Mouse (Mus musculus) neural tube, embryonic 10.5 days (tissue): Measurements from ENCODE around the gene Med14.
A peak's percentile ranks its signal among the peaks of the same experiment; 100 is the strongest.

ENCODE experiments used
- DNase-seq: peaks from one replicate; pipeline ENCODE4 v3.0.0-alpha.2; 2017; ENCODE audit warnings: low spot score; ENCODE audit errors: extremely low spot score

The Med14 gene

GRCm38 (mm10) chrX:12761626-12762333, at the start of gene Med14:
TSS of gene Med14 (minus strand) at chrX:12762073.
- DNase-seq: peak; percentile 84

DNA sequence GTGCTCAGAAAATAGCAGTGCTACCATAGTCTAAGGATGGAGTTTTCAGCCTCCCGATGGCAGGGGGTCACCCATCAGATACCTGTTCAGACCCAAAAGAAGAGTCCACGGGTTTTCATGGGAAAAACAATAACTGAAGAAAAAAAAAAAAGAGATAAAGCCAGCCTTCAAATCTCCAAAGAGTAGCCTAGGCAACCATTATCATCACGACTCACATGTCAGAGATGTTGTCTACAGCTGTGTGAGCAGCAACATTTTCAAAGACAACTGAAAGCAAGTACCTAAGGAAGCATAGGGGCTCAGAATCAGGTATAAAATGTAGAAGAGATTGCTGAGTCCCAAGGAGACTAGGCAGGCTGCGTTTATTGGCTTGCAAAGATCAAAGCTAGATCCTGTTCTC, 38.7 kb upstream of the Med14 start:
- DNase-seq: no peak

GRCm38 (mm10) chrX:12794842-12795241, 33.0 kb upstream of the Med14 start:
- DNase-seq: no peak

GRCm38 (mm10) chrX:12791674-12792340, 29.9 kb upstream of the Med14 start:
- DNase-seq: no peak

- DNase-seq: no peak
These were observed 11.4 kb upstream of the Med14 start for GRCm38 (mm10) chrX:12773236-12773635.

DNA sequence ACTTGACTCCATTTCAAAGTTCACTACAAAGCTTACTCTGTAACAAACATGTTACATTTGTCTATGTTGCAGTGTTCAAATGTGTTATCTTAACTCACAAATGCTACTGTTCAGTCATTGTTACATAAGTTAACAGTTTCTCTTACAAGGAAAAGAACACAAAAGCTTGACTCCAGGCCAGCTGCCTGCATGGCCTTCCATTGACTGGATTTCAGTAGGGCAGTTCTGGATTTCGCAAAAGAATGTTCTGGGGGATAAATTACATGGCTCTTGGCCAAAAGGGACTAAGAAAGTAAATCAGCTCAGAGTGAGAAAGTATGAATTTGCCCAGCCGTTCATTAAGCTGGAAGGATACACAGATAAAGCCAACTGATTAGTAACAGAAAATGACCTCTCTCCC, 9.7 kb upstream of the Med14 start:
- DNase-seq: no peak

- no peak for DNase-seq
These were observed 6.7 kb upstream of the Med14 start for GRCm38 (mm10) chrX:12768571-12768970.

DNA sequence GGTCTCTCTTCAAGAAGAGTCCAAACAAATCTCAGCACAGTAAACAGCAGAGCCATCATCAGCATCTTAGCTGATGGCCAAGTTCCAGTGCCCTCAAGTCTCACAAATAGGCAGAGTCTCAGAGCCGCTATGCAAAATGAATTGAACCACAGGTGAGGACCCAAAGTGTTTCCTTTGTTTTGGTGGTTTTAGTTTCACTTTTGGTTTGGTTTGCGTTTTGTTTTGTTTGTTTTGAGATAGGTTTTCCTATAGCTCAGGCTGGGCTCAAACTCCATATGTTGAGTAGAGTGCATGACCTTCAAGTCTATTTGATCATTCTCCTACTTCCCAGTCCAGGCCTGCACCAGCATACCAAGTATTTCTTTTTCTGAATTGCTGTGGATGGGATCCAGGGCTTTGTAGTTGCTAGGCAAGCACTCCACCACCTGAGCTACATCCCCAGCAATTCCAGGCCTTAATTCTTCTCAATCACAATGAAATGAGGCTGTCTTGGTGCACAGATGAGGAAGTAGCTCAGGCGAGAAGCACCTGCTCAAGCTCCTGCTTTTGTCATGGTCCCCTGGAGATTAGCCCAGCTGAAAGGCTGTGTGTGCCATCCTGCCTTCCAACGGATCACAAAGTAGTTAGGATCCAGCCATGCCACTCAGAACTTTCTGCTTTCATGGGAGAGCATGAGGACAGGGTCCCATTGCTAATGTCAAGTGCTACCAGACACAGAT, 5.1 kb upstream of the Med14 start:
- no peak for DNase-seq

GRCm38 (mm10) chrX:12763127-12763834, 1.4 kb upstream of the Med14 start:
- no peak for DNase-seq

DNA sequence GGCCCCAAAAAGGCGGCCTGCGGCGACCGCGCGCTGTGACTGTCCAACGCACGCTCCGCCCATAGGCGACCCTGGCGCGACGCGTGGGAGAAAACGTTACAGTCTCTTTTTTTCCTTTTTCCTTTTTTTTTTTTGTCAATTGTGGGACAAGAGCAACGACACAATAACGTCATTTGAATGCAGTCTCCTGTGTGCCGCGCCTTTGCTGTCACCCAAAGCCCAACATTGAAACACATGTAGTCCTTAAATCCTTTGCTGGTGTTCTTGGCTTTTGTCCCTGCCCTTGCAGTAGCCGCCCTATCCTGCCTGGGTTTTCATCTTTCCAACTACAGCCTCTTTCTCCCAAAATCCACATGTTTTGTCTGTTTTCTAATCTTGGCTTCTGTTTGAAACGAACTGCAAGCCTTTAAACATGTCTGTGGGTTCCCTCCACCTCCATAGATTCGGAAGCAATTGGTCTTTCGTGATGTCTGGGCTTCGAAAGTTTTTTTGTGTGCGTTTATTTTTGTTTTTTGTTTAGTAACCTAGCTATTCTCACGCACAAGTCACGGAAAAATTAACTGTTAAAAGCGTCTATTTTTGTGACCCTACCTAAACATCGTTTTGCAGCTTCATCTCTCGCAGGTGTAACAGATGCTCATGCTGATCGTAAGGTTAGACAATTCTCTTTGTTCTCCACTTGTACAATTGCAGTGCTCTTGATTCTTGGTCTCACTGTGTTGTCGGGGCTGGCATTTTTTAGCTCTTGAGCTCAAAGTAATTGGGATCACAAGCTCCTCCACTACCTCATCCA, 657 bp upstream of the Med14 start:
- DNase-seq: peak; percentile 12

DNA sequence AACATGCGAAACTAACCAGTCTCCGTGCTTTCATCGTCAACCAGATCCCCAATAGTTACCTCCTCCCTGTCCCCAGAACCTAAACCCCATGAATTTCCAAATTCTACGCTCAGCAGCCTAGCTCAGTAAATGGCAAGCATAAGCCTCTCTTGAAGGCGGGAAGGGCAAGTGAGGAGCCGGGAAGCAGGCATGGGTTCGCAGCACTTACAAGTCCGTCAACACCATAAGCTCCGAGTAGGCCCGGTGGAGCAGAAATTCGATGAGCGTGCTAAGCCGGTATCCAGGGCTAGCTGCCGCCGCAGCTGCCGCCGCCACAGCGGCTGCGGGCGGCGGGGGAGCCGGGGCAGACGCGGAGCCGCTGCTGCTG, 631 bp downstream of the Med14 start:
- no peak for DNase-seq

DNA sequence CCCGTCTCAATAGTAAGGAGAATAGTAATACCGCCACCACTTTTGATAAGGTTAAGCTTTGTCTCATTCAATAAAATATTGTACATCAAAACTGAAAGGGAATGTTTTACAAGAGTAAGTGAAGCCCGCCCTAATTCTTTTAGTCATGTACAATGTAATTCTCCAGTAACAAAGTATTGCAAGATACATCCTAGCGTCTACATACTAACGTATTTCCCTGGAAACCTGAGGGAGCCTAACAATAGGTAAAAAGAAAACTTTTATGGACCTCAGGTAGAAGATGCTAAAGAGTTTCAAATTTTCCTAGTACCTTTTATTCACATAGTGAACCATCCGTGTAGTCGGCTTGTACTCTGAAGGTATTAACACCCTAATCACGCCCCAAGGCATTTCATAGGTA, 1.4 kb downstream of the Med14 start:
- DNase-seq: no peak

GRCm38 (mm10) chrX:12759625-12760024, 2.2 kb downstream of the Med14 start:
- DNase-seq: no peak

- no peak for DNase-seq
These were observed 14.0 kb downstream of the Med14 start for GRCm38 (mm10) chrX:12747886-12748285.

- DNase-seq: no peak
These were observed 15.1 kb downstream of the Med14 start for GRCm38 (mm10) chrX:12746729-12747128.

DNA sequence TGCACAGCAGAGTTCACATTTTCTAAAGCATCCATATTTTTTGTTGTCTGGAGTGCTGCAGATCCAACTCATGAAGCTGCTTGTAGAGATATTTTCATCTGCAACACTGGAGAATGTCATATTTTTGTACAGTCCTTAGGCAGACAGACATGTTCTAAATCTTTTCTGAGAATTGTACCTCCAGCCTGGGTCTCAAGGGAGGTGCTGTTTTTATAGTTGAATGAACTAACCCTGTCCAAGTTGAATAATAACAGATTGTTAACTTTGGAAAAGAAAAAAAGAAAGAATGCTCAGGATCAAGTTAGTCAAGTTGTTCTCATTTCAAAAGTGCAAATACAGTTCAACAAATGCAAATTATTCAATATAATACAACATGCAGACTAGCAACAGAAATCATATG, 21.5 kb downstream of the Med14 start:
- no peak for DNase-seq

DNA sequence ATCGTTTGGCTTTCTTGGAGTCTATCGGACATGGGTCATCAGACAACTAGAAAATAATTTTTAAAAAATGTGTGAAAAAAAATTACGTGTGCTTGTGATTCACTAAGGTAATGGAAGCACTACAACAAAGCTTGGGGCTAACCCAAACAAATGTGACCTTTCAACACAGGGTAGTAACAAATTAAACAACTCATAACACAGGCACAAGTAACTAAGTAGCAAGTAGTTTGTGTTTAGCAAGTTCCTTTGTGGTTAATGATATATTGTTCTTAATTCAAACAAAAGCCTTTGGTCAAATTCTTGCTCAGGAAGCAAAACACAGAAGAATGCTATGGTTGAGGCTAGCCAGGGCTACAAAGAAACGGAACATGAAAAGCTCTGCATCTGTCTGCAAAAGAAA, 45.8 kb downstream of the Med14 start:
- DNase-seq: no peak

- no peak for DNase-seq
These were observed 48.1 kb downstream of the Med14 start for GRCm38 (mm10) chrX:12713796-12714195.

DNA sequence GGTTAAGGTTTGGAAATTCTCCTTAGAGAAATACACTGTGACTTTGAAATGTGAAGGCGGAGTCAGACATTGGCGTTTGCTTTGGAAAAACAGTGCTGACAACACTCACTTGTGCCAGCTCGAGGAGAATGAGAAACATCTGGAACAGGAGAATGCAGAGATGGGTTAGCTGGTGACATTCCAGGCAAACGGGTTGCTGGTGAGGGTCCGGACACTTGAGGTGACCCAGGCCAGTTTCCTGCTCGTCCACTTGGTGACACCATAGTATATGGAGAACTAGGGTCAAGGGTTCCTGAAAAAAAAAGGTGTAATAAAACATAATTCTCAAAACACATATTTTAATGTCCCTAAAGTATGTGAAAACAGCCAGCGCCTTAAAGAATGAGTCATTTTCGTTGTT, 75.0 kb downstream of the Med14 start:
- no peak for DNase-seq

- DNase-seq: no peak
These were observed 75.8 kb downstream of the Med14 start for GRCm38 (mm10) chrX:12686071-12686470.

DNA sequence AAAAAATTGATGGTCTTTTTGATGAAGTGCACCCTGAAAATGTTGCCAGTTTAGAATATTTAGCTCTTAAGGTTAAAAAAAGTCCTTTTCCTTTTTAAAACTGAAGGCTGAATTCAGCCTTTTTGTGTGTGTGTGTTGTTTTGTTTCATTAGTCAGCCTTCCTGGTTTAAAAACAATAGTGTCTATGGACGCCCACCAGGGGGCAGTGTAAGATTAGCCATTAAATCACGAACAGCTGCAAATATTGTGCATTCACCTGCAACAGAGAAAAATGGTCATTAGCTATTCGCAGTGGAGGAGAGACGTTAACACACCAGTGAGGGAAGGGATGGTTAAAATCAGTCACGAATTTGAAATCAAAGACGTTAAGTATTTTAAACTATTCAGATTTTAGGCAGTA, 84.5 kb downstream of the Med14 start:
- DNase-seq: peak; percentile 53
